Mouse (Mus musculus): ENCODE data around the gene Fto.

Gene Fto

GRCm38 (mm10) chr8:91390369-91391020, 77.2 kb downstream of the Fto start:
- no peak for DNase-seq (ENCODE audit: low read depth, low spot score)

DNA sequence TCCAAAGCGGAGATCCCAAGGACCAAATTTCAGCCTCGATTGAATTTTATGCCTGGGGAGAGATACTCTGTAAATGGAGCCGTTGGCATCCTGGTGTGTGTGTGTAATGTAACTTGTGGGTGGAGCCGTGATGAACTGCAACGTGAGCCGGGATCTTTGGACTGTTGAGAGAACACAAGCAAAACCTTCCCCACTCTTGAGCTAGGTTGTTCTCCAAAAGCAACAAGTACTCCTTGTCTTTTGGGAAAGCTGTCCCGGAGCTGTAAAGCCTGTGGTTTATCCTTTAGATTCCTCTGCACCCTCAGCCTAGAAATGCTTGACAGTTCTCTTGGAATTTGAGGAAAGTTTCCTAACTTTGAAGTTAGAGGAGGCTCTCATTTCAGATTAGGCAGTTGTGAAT, 78.9 kb downstream of the Fto start:
- DNase-seq (ENCODE audit: low read depth, low spot score) = no peak

DNA sequence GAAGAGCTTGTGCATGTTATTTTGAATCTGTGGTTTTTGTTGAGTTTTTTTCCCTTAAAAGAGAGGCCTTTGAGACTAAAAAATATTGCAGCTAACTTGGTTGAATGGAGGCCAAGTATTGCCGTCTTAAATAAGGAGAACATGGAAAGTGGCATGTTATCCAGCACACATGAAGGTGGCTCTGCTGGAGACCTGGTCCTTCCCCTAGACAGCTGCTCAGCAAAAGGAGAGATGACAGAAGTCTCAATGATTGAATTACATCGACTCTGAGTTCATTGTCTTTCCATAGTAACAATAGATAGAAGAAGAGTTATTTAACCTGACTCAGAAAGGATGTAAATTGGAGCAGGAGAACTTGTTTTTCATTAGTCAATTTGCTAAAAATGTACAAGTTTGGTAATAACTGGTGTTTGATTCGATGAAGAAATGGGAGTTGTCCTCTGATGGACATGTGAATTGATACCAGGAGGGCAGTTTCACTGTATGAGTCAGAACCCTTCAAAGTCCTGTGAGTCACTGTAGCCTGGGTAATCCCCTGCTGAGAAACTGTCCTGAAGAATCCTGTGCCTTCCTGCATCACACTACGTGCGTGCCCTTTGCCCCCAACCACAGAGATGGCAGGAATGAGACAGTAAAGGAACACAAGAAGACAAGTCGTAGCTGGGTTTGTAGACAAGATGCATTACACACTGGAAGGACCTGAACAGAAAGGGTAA, 82.2 kb downstream of the Fto start:
- no peak for DNase-seq (ENCODE audit: low read depth, low spot score)

DNA sequence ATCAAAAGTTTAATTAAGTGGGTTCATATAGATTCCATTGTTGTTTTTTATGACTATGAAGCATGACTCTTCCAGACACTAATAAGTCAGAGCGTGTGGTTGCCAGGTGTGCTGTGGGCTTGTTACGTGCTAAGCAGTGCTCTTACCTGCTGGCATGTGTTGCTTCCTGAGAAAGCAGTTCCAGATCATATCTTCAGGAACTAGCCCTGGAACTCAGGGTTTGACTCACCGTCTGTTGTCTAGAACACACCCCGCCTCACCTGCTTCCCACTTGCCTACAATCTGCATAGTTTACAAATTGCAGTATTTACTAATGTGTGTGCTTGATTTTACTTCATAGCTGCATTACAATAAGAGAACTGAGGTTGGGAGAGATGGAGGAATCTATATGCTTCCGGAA, 84.7 kb downstream of the Fto start:
- DNase-seq (ENCODE audit: low read depth, low spot score) = no peak

DNA sequence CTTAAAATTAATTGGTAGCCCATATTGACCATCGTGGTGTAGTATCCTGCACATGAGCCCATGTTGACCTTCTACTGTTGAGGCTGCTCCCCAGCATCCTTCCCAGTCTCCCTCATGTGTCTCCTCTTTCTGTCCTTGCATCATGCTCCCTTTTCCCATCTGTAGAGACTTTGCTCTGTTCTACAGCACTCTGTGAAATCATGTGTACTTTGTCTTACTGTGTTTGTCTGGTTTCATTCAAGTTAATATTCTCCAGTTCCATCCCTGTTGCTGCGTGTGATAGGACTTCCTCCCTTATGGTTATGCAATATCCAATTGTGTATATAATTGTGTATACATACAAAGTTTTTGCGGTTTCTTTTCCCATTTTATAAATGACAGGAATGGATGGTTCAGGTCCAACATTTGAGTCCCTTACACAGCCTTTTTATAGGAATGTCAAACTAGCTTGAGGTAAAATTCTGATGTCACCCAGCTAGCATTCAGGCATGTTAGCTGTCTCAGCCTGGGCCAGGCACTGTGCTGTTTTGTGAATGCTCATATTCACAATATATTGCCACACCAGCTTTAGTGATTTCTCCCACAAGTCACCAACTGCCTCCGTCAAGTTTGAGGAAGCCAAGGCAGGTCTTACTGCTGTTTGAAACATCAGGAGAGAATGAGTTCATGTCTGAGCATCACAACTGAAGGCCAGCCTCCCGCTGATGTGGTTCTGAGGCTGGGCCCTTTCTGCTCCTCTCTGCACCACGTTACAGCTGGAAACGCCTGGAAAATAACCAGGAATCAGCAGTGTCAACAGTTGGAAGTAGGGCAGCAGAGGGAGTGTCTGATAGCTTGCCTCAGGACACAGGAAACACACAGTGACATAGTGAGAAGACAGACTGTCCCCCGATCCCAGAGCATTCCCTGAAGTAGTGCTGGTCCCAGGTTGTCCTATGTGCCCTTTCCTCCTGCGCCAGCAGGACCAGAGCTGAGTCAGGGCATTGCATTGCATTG, 90.0 kb downstream of the Fto start:
- DNase-seq (ENCODE audit: low read depth, low spot score) = no peak

DNA sequence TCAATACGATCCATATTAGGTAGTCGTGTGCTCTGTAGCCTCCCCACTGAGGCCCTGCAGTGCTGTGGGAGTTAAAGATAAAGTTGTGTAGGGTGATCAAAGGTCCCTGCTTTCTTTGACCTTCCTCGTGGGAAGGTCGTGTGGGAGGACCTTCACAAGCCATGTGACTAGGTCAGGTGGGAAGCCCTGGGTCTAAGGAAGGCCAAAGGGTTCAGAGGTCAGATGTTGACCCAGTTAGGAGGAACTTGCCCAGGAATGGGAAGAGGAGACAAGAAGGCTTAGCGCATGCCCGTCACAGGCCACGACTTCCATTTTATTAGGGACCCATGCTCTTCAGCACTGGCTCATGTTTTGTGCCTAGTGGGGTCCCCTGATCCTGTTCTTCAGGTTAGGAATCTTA, 91.0 kb downstream of the Fto start:
- no peak for DNase-seq (ENCODE audit: low read depth, low spot score)

DNA sequence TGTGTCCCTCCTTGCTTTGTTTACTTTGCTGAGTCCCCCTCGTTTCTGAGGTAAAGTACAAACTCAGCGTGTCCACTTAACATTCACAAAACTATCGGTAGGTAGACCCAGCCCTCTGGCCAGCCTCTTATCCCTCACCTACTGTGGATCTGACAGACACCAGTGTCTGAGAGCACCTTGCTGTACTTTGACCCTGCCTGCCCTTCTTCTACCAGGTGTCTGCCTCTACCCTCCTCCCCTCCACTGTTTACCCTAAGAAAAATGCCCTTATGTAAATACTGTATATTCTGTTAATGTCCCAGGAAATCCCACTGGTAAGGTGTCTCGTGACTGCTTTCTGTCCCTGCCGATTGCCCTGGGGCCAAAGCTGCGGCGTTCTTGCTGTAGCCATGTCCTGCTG, 91.8 kb downstream of the Fto start:
- DNase-seq (ENCODE audit: low read depth, low spot score) = no peak

GRCm38 (mm10) chr8:91406624-91407290, 93.4 kb downstream of the Fto start:
- DNase-seq (ENCODE audit: low read depth, low spot score) = no peak

GRCm38 (mm10) chr8:91407880-91408279, 94.6 kb downstream of the Fto start:
- DNase-seq (ENCODE audit: low read depth, low spot score) = no peak

- DNase-seq (ENCODE audit: low read depth, low spot score) = no peak
These were observed 96.7 kb downstream of the Fto start for GRCm38 (mm10) chr8:91410007-91410406.

DNA sequence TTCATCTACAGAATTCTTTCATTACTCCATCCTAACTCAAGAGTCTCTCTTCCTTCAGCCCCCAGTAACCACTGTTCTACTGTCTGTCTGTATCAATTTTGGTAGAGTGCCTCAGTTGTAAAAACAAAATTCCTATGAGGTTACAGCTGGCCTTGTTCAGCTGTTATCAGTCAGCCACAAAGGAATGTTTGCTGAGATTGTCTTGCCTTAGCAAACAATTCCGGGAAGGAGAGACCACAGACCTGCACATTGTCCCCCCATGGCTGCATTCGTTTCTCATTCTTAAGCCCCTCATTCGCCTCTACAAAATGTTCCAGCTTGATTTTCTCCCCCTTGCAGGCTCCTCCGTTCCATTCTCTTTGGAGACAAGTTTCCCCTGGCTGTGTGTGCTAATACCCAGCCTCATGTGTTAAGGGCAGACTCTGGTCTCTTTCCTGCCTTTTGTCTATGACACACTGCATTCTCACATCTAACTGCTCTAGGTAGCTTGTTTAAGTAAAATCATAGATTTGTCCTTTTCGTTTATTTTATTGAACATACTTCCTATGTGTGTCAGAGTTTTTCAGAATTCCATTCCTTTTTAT, 111.3 kb downstream of the Fto start:
- DNase-seq (ENCODE audit: low read depth, low spot score) = no peak

DNA sequence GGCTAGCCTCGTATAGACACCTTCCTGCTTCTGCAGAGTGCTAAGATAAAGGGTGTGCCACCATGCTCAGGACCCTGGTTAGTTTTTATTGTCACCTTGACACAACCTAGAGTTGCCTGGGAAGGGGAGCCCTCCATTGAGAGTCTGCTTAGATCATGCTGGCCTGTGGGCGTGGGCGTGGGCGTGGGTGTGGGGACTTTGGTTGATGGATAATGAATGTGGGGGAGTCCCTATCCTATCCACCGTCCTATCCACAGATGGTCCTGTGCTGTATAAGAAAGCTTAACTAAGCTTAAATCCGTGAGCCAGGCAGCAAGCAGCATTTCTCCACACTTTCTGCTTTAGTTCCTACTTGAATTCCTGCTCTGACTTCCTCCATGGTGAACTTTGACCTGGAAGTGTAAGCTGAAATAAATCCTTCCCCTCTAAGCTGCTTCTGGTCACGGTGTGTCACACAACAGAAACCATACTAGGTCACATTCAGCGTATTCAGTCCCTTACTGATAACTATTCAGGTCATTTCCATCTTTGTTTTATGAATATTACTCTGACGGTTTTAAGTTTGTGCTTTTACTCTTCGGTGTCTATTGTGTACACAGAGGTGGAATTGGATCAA, 112.0 kb downstream of the Fto start:
- DNase-seq (ENCODE audit: low read depth, low spot score) = no peak

- no peak for DNase-seq (ENCODE audit: low read depth, low spot score)
These were observed 113.2 kb downstream of the Fto start for GRCm38 (mm10) chr8:91426496-91426895.

DNA sequence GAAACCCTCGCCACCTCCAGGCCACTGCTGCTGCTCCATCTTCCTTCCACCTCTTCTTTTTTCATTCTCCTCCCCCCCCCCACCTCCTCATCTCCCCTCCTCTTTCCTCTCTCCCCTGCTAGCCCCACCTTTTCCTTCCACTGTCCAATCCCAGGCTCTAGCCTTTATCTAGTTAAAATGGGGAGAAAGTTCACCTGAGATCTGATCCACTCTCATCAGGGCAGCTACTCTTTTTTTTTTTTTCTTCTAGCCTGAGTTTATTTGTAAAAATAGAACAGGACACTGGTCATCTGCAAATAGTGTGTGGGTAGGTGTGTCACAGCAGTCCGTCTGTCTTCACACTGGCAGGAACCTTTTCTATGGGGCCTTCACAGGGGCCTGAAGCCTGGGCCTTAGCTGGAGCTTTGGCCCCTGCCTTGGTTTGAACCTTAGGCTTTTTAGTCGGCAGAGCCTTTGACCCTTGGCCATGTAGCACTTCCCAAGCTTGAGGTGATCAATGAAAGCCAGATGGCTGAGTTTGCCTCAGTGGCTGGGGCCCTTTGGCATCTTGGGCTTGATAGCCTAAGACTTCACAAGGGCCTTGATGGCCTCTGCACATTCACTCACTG, 117.1 kb downstream of the Fto start:
- DNase-seq (ENCODE audit: low read depth, low spot score) = no peak

GRCm38 (mm10) chr8:91436036-91436435, 122.7 kb downstream of the Fto start:
- DNase-seq (ENCODE audit: low read depth, low spot score) = no peak

DNA sequence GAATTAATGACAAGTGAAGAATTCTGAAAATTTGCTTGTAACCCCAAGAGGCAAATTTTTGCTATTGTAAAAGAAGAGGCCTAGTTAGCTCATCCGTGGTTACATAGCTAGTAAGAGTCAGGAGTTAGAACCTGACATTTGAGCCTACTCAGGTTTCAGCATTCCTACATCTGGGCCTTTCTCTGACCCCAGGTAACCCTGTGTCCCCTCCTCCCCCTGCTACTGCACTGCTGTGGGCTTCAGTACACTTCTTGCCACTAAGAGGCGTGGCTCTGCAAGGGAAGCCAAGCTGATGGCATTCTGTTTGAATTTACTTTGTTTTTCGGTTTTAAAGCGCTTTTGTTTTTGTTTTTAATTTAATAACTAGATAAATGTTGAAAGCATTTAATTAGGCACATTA, 130.6 kb downstream of the Fto start:
- DNase-seq (ENCODE audit: low read depth, low spot score) = no peak

GRCm38 (mm10) chr8:91444636-91445410, 131.5 kb downstream of the Fto start:
- DNase-seq (ENCODE audit: low read depth, low spot score) = no peak

GRCm38 (mm10) chr8:91445516-91445915, 132.2 kb downstream of the Fto start:
- DNase-seq (ENCODE audit: low read depth, low spot score) = no peak

GRCm38 (mm10) chr8:91446008-91446407, 132.7 kb downstream of the Fto start:
- no peak for DNase-seq (ENCODE audit: low read depth, low spot score)
